Mouse (Mus musculus): ENCODE results near the gene Parl. TPM values are rescaled to one million over a fixed set of nuclear protein-coding genes. Genes with fewer than 3 reads are reported as not detected.

The Parl gene
- polyA plus RNA-seq (2021; fragmentation: Nextera tagmentation), result 41.9 and 51.6 TPM in 2 replicates
- long read RNA-seq, experiment 1, transcript Parl-201 (10 exons, 1,348 nt), result major isoform, 102 of 125 reads
- long read RNA-seq, experiment 1, partial matches to known transcripts, result 0 of 125 reads
- long read RNA-seq, experiment 1, other reads (novel, unspliced or antisense), result 19 of 125 reads
- long read RNA-seq, experiment 2, transcript Parl-201 (10 exons, 1,348 nt), result major isoform, 43 of 51 reads
- long read RNA-seq, experiment 2, partial matches to known transcripts, result 3 of 51 reads
- long read RNA-seq, experiment 2, other reads (novel, unspliced or antisense), result 4 of 51 reads

GRCm38 (mm10) chr16:20301770-20302649, at the start of gene Parl:
Gene Parl (minus strand): TSS chr16:20302387.

DNA sequence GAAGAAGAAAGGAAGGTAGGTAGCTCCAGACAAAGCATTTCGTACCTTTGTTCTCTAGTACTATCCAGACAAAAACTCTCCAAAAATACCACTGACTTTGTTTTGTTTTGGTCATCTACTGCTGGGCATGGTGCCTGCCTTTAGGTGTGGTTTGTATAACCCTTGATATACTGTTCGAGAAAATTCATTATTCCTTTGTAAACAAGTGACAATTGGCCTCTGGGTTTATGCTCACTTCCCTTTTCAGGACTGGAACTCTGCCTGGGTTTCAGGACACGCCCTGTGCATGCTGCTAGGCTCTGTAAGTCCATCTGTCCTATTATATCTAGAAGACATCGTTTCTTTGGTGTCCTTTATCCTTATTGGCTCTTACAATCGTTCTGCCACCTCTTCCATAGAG, 23.1 kb upstream of the Parl start, which contains the start of gene Cyp2ab1:
Gene Cyp2ab1 (minus strand): TSS at position 119 of the 400 bp plus-strand sequence.

GRCm38 (mm10) chr16:20240468-20241414, 61.4 kb downstream of the Parl start, which contains the start of gene Map6d1:
Gene Map6d1 (minus strand): TSS chr16:20241358.

Other genes starting within 250 kb of the Parl start
- gene Klhl24, start 204.8 kb downstream of the Parl start, polyA plus RNA-seq (2021; fragmentation: Nextera tagmentation), result 18.9 and 24.0 TPM in 2 replicates
- 3.6 and 4.7 TPM in 2 replicates for gene Yeats2, start 161.3 kb downstream of the Parl start, polyA plus RNA-seq (2021; fragmentation: Nextera tagmentation)
- gene Map6d1, start 61.0 kb downstream of the Parl start, polyA plus RNA-seq (2021; fragmentation: Nextera tagmentation), result 39.7 and 48.3 TPM in 2 replicates
- gene Cyp2ab1, start 23.0 kb upstream of the Parl start, polyA plus RNA-seq (2021; fragmentation: Nextera tagmentation), result not detected in 2 replicates
- gene Abcc5, start 124.0 kb upstream of the Parl start, polyA plus RNA-seq (2021; fragmentation: Nextera tagmentation), result 52.2 and 83.4 TPM in 2 replicates
- gene Eif2b5, start 196.4 kb upstream of the Parl start, polyA plus RNA-seq (2021; fragmentation: Nextera tagmentation), result 26.1 and 45.1 TPM in 2 replicates
- gene Dvl3, start 214.6 kb upstream of the Parl start, polyA plus RNA-seq (2021; fragmentation: Nextera tagmentation), result 7.2 and 17.1 TPM in 2 replicates
- 915 and 1,083 TPM in 2 replicates for gene Ap2m1, start 233.1 kb upstream of the Parl start, polyA plus RNA-seq (2021; fragmentation: Nextera tagmentation)
- 39.2 and 58.3 TPM in 2 replicates for gene Abcf3, start 246.2 kb upstream of the Parl start, polyA plus RNA-seq (2021; fragmentation: Nextera tagmentation)